Mouse (Mus musculus) heart, adult 18-20 months (tissue): ENCODE measurements around the gene Fermt3. TPM values are rescaled to one million over a fixed set of nuclear protein-coding genes. Genes with fewer than 3 reads are reported as not detected.

ENCODE experiments used
- DNase-seq, 2 experiments: peaks; one replicate each; pipeline ENCODE4 v3.0.0; 2021 to 2022; ENCODE audit warnings: mixed read lengths in 1 of 2
- total RNA-seq, 2 experiments: library from RNA; stranded (reverse); gene quantifications; 2 replicates each; pipeline ENCODE4 v1.2.3; 2021

Gene Fermt3
- total RNA-seq, 2 experiments from 2014 or later, result 4.4 to 6.0 TPM

DNA sequence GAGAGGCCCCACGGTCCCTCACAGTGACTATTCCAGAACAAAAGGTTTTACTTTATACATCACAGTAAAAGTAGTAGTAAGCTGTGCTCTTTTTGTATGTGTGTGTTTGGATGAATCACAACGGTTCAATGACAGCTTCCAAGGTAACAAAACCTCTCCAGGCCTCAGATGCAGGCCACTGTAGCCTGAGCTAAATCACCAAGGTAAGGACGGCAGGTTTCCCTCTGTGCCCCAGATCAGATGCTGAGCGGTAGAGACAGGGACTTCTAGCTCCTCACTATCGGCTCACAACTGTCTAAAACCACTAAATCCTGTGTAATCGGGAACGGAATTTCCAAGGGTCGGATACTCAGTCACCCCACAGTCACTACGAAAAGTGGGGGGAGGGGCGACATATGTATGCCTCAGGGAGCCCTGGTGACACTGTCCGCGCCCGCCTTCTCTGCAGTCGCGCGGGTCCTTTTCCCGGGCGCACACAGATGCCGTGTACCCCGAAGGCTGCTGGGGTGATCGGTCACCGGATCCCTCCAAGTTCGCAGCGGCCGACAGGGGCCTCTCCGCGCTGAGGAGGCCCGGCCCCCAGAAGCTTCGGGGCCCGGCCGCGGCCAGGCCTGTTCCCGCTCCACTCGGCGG lies 19.9 kb upstream of the Fermt3 start:
- peak; percentile 44 to 65 for DNase-seq

DNA sequence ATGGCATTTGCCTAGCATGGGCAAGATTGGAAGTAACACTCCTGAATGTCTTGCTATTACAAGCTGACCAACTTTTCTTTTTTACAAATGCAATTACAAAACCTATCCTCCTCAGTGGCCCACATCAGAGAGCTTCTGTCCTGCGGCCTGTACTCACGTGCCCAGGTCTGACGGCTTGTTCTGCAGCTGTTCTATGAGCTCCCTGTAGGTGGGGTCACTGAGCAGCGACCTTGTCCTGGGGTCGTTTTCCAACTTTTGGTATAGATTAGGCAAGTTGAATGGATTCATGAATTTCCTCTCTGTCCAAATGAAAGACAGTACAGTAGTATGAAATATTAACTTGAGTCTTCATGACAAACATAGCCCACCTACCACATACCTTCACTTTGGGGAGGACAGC lies 14.7 kb upstream of the Fermt3 start:
- no peak for DNase-seq

DNA sequence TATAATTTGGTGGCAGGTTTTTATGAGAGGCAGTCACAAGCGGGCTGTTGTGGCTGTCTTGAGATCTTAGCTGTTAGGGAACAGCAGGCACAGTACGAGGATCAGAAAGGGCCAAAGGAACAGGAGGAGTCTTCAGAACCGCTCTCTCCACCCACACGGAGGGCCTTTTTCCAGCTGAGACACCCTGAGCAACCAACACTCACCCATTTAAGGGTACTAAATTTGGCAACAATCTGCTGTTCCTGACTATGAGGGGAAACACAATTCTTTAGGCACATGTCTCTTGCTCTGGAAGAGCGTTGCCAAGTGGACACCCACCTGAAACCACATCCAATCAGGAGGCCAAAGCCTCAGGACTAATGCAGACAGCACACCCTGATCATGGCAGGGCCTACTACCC lies 10.3 kb upstream of the Fermt3 start:
- DNase-seq, result no peak

GRCm38 (mm10) chr19:7020224-7020641 lies 964 bp upstream of the Fermt3 start:
- DNase-seq, result peak; percentile 65 to 72

DNA sequence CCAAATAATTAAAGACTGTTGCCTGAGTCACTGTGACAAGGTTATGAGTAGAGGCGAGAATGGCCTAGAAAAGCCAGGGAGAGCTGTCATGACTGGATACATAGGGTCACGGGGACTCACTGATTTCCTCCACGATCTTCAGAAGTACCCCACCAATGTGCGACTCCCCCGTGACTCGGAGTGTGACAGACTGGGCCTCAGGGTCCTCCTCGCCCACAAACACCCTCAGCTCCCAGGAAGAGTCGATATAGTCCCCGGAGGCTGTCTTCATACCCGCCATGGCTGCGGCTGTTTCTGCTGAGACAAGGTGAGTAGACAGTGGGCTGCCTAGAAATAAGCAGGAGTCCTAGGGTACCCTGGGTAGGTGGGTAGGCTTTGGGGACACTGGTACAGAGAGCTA lies 723 bp downstream of the Fermt3 start:
- peak in 1 of 2 experiments; percentile 11 for DNase-seq

GRCm38 (mm10) chr19:7017541-7018457 lies 1.5 kb downstream of the Fermt3 start:
- DNase-seq, result peak; percentile 24 to 46

DNA sequence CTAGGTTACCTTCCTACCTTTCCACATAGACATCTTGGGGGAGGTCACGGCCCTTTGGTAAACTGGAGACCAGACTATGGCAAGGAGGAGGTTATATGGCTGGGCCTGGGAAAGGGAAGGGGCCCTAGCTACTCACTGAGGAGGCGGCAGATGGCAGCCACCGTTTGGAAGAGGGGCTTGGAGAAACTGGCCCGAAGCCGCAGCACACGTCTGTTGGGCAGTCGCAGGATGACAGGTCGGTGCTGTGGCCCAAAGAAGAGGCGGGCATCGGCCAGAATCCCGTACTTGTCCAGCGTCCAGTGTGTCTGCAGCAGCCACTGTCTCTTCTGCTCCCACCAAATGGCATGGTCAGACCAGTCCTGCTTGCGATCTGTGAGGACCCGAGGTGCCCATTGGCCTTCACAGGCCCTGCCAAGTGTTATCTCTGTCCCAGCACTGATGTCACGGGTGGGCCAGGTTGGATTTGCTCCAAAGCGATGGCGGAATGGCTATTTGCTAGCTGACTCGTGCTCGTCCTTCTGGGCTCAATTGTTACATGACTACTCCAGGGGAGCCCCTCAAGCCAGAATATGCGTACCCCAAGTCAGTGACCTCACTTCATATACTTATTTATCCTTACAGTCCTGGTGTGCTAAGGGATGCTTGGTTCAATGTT lies 4.7 kb downstream of the Fermt3 start:
- no peak for DNase-seq

- DNase-seq, result no peak
Observed at GRCm38 (mm10) chr19:7013984-7014383, 5.3 kb downstream of the Fermt3 start.

DNA sequence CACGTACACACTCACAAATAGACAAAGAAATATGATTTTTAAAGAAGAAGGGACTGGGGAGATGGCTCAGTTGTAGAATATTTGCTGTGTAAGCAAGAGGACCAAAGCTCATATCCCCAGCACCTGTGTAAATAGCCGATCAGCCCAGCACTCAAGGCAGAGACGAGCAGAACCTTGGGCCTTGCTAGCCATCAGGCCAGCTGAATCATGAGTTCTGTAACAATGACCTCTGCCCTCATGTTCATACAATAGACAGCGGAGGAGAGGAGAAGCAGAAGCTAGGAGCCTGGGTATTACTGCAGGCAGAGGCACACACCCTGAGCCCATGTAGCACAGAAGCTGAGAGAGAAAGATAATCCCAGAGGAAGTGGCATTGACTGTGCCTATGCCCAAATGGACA lies 6.8 kb downstream of the Fermt3 start:
- no peak for DNase-seq

- no peak for DNase-seq
Observed at GRCm38 (mm10) chr19:7006892-7007593, 12.2 kb downstream of the Fermt3 start.

GRCm38 (mm10) chr19:6999360-7000063 lies 19.8 kb downstream of the Fermt3 start:
- no peak for DNase-seq

DNA sequence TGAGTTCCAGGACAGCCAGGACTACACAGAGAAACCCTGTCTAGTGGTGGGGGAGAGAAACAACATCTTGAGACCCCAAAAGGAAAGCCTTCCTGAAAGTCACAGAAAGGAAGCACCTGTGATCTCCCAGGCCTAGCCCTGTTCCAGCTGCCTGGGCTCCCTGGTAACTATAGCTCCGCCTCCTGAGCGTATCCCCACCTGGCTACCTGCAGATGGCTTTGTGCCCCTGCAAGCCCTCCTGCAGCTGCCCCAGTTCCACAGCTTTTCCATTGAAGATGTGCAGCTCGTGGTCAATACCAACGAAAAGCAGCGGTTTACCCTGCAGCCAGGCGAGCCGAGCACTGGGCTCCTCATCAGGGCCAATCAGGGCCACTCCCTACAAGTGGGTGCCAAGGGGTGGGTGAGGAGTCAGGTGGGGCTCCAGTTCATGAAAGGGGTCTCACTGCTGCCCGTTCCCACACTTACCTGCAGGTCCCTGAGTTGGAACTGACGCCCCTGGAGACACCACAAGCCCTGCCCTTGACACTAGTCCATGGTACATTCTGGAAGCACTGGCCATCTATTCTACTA lies 21.5 kb downstream of the Fermt3 start:
- DNase-seq, result no peak

DNA sequence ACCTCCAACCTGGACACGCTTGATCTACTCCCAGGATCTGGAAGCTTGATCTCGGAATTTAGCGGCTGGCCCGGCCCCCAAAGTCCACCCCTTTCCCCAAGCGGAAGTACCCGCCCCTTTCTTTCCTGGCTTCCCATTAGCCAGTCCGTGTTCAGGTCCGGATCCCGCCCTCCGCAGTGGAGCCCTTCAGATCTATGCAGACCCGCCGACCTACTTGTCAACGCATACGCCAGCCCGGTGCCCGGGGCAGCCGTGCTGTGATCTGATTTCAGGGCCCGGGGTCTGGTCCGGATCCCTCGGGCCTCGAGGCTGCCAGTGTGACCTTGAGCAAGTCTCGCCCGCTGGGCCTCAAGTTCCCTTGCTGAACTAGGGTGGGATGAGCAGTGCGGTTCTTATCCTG lies 23.3 kb downstream of the Fermt3 start, which contains the start of the genes Nudt22 and Trpt1:
TSS of gene Nudt22 (minus strand) at position 112 of the 400 bp plus-strand sequence.
TSS of gene Trpt1 (plus strand) at position 126 of the 400 bp plus-strand sequence.
- DNase-seq, result peak; percentile 94 to 95

DNA sequence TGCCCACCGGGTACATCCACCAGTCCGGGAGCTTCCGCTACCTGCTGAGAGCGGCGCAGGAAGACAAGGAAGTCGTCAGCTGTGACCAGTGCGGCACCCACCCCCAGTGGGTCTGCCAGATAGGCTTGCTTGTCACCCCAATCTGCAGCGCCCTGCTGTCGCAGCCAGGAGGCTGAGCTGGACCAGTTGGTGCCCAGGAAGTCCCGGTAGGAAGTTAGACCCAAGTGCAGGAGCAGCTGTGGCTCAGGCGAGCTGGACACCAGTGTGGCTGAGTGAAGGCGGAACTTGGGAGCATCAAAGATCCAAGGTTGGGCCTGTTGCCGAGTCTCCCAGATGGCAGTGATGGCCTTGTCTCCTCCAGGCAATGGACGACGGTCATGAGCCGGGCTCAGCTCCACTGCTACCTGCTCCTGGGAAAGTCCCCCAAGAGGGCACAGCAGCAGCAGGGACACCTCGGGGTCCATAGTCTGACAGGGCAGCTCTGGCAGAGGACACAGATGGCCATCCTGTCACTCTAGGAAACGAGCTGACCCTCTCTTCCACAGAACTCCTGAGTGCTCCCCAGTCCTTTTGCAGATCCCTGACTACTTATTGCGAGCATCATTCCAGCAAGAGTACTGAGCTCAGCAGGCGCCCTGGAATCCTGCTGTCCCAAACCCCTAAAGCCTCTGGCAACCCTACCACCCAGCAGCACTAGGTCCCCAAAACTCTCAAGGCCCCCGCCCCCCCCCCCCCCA lies 23.8 kb downstream of the Fermt3 start:
- peak in 1 of 2 experiments; percentile 43 for DNase-seq

GRCm38 (mm10) chr19:6994489-6994888 lies 24.8 kb downstream of the Fermt3 start:
- no peak for DNase-seq

GRCm38 (mm10) chr19:6994002-6994401 lies 25.3 kb downstream of the Fermt3 start:
- DNase-seq, result no peak

DNA sequence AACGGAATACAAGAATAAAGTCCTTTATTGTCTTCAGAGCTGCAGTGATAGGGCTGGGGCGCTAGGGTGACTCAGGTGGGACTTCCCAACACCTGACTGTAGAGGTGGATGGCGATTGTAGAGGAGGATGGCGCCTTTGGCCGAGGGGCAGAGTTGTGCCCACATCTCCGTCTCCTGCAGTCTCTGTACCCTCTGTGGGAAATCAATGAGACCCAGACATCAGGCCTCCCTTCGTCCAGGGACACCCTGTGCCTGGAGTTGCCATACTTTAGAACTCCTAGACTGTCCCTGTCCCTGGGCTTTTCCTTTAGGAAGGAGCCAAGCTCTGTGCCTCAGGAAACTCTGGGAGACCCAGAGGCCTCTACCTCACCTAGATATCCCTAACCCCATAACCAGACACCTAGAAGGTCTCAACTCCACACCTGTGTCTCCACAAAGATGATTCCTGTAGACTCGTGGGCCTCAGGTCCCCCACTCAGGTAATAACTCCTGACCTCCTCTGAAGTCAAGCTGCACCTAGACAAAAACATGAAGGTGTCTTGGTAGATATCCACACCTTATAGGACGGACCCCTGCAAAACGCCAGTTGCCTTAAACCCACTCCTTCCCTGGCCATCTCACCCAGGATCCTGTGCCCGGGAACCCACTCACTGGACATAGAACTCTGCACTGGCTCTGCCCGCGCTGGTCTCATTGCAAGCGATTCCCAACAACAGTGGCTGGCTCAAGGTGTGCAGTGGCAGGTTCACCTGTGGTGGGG lies 26.1 kb downstream of the Fermt3 start:
- no peak for DNase-seq

- peak; percentile 96 to 98 for DNase-seq
Observed at GRCm38 (mm10) chr19:6992011-6992858, 27.0 kb downstream of the Fermt3 start, which contains the start of gene Dnajc4. Dnajc4 (minus strand) TSS chr19:6992572.
